Mouse (Mus musculus) mouse embryonic stem cell (cell line): Measurements from ENCODE around the gene Magi2.

Source experiments
- in situ Hi-C, 2 experiments: fragments of 300-500 bp; cut with MboI; formaldehyde crosslinking; loops; 1 replicate in 1 of 2; 3 replicates in 1 of 2; pipeline ENCODE4 v1.14.3; 2019 to 2020; ENCODE audit warnings: low sequenced_read_pairs in 2 of 2, low pct_unique_long_range_greater_than_20kb in 1 of 2, mixed read lengths in 1 of 2; ENCODE audit not compliant: unreplicated experiment in 1 of 2

The Magi2 gene

GRCm38 (mm10) chr5:19891693-19892092 lies 664.9 kb downstream of the Magi2 start:
- in situ Hi-C loops: no loop called here

GRCm38 (mm10) chr5:19895893-19896292 lies 669.1 kb downstream of the Magi2 start:
- in situ Hi-C loops: no loop called here

- in situ Hi-C loops: no loop called here
Measured at GRCm38 (mm10) chr5:19901625-19902024, 674.8 kb downstream of the Magi2 start.

GRCm38 (mm10) chr5:19906636-19907035 lies 679.8 kb downstream of the Magi2 start:
- in situ Hi-C loops: no loop called here

GRCm38 (mm10) chr5:19907381-19907982 lies 680.6 kb downstream of the Magi2 start:
- in situ Hi-C loops: no loop called here

GRCm38 (mm10) chr5:19907983-19908705 lies 681.3 kb downstream of the Magi2 start:
- in situ Hi-C loops: no loop called here

GRCm38 (mm10) chr5:19908706-19909060 lies 681.8 kb downstream of the Magi2 start:
- in situ Hi-C loops: no loop called here

DNA sequence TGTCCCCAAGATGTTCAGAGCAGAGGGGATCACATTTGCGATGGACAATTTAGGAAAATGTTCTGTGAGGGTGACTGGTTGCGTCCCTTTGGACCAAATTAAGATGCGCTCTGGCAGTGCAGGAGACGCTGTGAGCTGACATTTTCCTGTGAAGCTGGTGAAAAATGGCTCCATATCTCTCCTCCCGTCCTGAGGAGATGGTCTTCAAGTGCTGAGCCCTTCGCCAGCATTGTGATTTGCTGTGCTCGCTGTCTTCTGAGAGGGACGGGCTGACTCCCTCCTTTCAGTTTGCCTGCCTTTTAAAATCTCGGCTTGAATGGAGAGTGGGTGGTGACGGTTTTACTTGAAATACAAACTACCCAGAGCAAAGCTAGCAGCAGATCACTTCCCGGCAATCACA lies 682.2 kb downstream of the Magi2 start:
- in situ Hi-C loops: no loop called here

DNA sequence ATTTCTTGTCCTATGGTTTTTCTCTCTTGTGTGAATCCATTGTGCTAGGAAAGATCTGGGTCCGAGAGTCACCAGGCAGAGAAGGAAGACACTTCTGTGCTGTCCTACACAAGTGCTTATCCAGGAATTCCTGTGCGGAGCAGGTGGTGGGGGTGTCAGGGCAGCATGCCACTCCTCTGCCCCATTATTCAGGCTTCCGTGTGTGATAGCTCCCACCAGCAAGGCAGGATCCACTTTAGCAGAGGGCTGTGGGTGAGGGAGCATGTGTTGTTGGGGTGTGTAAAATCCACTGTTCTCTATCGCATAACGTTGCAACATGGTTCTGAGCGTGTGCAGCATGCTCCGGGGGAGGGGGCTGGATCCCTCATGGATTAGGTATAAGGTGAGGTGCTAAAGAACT lies 682.8 kb downstream of the Magi2 start:
- in situ Hi-C loops: no loop called here

GRCm38 (mm10) chr5:19932102-19932501 lies 705.3 kb downstream of the Magi2 start:
- in situ Hi-C loops: no loop called here

GRCm38 (mm10) chr5:19933190-19933589 lies 706.4 kb downstream of the Magi2 start:
- in situ Hi-C loops: no loop called here

DNA sequence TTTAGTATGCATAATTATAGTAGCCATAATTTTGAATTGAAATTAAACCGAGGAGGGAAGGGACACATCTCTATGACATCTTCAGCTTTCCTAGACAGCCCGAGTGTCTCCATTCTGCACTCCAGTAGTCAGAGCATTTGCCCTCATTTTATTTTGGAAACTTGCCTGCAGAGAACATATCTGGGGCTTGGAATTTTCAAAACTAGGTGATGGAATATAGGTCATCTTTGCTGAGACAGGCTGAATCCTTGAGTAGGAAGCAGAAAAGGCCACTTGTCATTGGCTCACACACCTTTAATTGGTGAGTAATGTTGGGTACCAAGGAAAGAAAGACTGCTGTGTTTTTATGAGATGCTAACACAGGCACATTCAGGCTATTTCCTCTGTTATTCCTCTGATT lies 724.3 kb downstream of the Magi2 start:
- in situ Hi-C loops: no loop called here

DNA sequence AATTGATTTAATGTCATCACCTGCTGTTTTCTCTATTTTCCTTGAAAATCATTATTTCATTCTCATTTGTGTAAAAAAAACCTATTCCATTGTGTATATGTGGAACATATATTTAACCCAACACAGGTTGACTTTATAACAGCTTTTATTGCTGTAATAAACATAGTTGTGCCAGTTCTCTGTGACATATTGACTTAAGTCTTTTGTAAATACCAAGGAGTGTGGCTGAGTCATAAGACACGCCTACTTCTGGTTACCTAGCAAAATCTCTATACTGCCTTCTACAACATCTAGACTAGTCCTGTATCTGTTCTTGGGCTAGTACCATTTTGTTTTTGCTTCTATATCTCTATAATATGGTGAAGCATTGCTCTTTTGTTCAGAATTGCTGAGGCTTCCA lies 737.3 kb downstream of the Magi2 start:
- in situ Hi-C loops: no loop called here

DNA sequence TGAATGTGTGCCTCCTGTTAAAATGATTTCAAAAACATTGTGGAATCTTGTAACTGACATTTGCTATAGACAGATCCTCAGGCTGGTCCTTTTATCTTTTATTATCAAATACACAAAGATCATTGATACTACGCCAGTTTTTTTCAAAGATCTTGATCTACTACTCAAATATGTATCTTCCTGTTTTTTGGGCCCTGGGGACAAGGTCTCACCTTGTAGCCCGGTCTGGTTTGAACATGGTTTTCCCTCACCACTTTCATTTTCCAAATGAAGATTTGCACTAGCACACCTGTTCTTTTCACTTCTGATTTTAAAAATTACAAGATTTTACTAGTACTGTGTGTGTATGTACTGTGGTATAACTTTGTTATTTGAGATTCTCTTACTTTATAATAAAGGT lies 745.9 kb downstream of the Magi2 start:
- in situ Hi-C loops: no loop called here

- in situ Hi-C loops: no loop called here
Measured at GRCm38 (mm10) chr5:19973852-19974251, 747.0 kb downstream of the Magi2 start.

DNA sequence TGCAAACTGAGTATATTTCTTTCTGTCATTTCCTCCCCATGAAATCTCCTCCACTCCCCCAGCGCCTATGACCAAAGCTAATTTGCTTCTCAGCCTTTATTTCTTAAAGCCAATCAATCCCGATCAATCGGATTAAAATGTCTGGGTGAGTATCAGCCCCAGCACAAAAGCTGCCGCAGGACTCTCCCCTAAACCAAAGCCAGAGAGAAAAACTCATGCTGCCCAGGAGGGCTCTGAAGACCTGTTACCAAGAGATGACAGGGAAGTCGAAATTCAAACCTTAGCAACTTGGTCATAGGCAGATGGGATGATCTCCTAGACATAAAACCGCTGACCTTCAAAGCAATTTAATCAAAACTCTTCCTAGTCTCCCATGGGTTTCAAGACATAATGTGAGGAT lies 754.7 kb downstream of the Magi2 start:
- in situ Hi-C loops: no loop called here

DNA sequence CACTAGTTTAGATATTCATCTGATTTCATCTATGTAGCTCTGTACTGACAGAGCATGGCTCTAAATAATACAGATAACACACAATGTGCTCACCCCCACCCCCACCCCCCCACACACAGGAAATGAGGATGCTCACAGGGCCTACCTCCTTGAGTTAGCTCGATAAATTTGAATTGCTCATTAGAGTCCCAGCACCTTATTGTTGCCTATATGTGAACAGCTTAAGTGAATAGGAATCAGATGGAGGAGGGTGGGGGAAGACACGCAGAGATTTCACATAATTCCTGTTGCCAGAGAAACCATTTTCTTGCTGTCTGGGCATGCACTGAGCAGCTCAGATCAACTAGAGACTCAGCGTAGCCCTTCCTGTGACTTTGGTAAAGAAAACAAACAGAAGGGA lies 755.2 kb downstream of the Magi2 start:
- in situ Hi-C loops: no loop called here

DNA sequence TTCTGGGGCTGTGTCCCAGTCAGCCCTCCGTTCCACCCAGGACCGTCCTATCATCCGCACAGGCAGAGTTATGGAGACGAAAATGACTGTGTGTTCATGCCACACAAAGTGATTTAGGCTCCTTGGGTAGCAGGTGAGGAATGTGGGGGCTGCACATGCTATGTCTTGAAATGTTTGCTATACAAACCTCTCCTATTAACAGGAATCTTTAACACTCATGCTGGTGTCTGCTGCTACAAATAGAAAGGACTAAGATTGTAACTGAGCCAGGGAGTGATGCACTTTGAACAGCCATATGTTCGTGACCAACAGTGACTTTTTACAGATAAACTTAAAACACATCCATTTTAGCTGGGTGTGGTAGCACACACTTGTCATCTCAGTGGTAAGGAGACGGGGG lies 772.6 kb downstream of the Magi2 start:
- in situ Hi-C loops: no loop called here

DNA sequence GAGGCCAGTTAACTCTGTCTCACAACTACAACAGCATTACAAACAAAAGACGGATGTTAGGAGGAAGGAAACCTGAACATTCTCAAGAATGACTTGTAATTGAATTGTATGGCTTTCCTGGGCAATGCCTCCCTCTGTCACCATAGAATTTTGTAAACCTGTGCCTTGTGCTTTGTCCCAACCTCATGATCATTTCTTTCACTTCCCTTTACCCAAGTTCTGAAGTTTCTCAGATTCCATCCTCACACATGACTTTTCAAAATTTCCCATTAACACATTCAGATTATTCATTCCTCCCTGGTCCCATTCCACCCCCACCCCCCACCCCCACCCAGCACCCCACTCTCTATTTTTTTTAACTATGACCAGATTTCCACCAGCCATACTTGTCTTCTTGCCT lies 773.1 kb downstream of the Magi2 start:
- in situ Hi-C loops: no loop called here

DNA sequence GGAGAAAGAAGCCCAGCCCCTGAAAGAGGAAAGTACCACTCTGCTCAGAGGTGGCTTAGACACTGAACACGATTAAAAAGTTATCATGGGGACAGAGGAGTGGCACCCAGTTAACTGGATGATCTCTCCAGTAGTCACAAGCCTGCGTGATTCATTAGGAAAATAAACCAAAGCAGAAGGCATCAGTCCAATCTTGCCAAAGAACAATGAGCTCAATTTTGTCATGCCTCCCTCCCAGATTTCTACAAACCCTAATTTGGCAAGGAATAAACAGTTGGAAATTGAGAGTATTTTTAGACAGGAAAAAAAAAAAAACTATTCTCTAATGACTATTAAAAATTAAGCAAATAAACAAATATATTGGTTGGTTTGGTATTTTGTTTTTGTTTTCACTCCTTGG lies 779.8 kb downstream of the Magi2 start:
- in situ Hi-C loops: no loop called here
